Mouse (Mus musculus): ENCODE measurements around the gene Arr3. TPM values are rescaled to one million over a fixed set of nuclear protein-coding genes. Genes with fewer than 3 reads are reported as not detected.

Gene Arr3
- polyA plus RNA-seq, 1 experiment from 2014 or later: not detected

Other genes with a start within 250 kb of the Arr3 start
- not detected in 2 replicates for gene Otud6a, start 176.5 kb upstream of the Arr3 start, polyA plus RNA-seq (2014; fragmentation: Nextera tagmentation; extraction: Ambion mirVana)
- gene Awat2, start 162.8 kb upstream of the Arr3 start, polyA plus RNA-seq (2014; fragmentation: Nextera tagmentation; extraction: Ambion mirVana): 0.26 and 0.59 TPM in 2 replicates
- gene Igbp1, start 111.2 kb upstream of the Arr3 start, polyA plus RNA-seq (2014; fragmentation: Nextera tagmentation; extraction: Ambion mirVana): 44.4 and 46.0 TPM in 2 replicates
- not detected in 2 replicates for gene Dgat2l6, start 80.7 kb upstream of the Arr3 start, polyA plus RNA-seq (2014; fragmentation: Nextera tagmentation; extraction: Ambion mirVana)
- not detected in 2 replicates for gene Awat1, start 33.2 kb upstream of the Arr3 start, polyA plus RNA-seq (2014; fragmentation: Nextera tagmentation; extraction: Ambion mirVana)
- gene P2ry4, start 10.6 kb upstream of the Arr3 start, polyA plus RNA-seq (2014; fragmentation: Nextera tagmentation; extraction: Ambion mirVana): 0.08 TPM in 1 of 2 replicates, not detected in the other
- gene Kif4, start 20.2 kb downstream of the Arr3 start, polyA plus RNA-seq (2014; fragmentation: Nextera tagmentation; extraction: Ambion mirVana): 28.8 and 33.6 TPM in 2 replicates
- gene Pdzd11, start 21.1 kb downstream of the Arr3 start, polyA plus RNA-seq (2014; fragmentation: Nextera tagmentation; extraction: Ambion mirVana): 80.6 and 88.0 TPM in 2 replicates
- gene Gdpd2, start 124.4 kb downstream of the Arr3 start, polyA plus RNA-seq (2014; fragmentation: Nextera tagmentation; extraction: Ambion mirVana): 0.16 and 0.31 TPM in 2 replicates
- 7.7 and 8.4 TPM in 2 replicates for gene Dlg3, start 162.2 kb downstream of the Arr3 start, polyA plus RNA-seq (2014; fragmentation: Nextera tagmentation; extraction: Ambion mirVana)

Data from intestine, embryonic 14.5 days (tissue).